Mouse (Mus musculus): ENCODE data around the gene Mum1. TPM values are rescaled to one million over a fixed set of nuclear protein-coding genes. Genes with fewer than 3 reads are reported as not detected.

Mum1 gene
- polyA plus RNA-seq, 2 experiments from 2014 or later: 73.3 to 96.9 TPM

DNA sequence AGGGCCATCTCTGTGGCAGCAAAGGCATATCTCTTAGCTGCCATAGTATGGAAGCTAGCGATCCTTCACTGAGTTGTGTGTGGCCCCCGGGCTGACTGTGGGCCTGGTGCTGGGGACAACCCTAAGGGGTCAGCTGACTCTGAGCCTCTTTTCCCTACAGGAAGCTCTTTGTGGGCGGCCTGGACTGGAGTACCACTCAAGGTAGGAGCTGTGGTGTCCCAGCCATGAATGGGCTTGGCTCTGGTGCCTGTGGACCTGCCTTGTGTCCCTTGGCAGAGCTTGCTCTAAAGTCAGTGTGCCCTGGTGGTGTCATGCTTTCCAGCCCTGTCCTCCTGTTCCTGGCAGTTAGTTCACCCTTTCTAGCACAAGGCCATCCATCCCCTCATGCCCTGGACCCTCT is 47.6 kb downstream of the Mum1 start:
- no peak for ATAC-seq

DNA sequence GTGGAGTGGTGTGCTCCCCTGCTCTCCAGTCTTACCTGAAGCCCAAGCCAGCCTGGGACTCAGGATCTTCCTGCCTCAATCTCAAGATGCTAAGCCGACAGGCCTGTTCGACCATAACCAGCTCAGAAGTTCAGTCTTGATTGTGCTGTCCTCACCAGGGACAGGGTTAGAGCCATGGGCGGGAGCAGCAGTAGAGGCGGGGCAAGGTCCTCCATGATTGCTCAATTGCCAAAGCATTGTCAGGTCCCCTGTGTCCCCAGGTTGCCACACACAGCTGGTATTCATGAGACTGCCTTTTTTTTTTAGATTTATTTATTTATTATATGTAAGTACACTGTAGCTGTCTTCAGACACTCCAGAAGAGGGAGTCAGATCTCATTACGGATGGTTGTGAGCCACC is 50.0 kb downstream of the Mum1 start:
- no peak for ATAC-seq

- no peak for ATAC-seq
Observed at GRCm38 (mm10) chr10:80278390-80278789, 52.2 kb downstream of the Mum1 start.

- ATAC-seq: no peak
Observed at GRCm38 (mm10) chr10:80279273-80279672, 53.0 kb downstream of the Mum1 start.

DNA sequence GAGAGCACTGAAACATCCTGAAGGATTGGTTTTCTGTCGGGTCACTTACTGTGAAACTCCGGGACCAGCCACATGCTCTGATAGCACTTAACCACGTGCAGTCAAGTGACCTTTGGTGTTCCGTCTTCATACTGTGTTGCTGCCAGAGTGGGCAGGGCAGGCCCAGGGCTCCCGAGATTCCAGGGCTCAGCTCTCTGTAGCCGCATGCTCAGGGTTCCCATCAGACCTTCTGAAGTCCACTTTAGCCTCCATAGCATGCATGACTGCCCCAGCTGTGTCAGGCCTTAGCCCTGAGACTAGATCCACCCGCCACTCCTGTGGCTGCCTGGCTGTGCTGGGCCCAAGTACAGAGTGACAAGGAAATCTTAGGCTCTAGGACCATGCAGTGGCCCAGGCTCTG is 55.1 kb downstream of the Mum1 start:
- ATAC-seq: no peak

DNA sequence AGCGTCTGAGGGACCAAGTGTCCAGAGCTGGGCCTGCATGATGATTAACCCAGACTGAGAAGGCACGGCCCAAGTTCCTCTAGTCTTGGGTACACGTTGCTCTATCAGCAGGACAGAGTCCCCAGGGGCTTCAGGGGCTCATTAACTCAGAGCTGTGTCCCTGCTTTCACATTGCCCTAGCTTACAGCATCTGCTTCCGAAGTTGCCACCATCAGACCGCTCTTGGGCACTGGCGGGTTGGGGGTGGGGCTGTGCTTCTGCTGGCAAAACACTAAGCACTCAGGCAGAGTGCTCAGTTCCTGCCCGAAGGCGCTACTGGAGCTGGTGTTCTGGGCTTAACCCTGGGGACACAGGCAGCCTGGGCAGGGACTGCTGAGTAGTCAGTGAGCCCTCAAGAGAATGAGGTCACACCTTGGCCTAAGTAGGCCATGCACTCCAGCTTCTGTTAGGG is 55.7 kb downstream of the Mum1 start:
- ATAC-seq: no peak

- ATAC-seq: no peak
Observed at GRCm38 (mm10) chr10:80282481-80283441, 56.5 kb downstream of the Mum1 start.

- no peak for ATAC-seq
Observed at GRCm38 (mm10) chr10:80285222-80286070, 59.2 kb downstream of the Mum1 start.

GRCm38 (mm10) chr10:80288097-80288496 is 61.9 kb downstream of the Mum1 start:
- no peak for ATAC-seq

DNA sequence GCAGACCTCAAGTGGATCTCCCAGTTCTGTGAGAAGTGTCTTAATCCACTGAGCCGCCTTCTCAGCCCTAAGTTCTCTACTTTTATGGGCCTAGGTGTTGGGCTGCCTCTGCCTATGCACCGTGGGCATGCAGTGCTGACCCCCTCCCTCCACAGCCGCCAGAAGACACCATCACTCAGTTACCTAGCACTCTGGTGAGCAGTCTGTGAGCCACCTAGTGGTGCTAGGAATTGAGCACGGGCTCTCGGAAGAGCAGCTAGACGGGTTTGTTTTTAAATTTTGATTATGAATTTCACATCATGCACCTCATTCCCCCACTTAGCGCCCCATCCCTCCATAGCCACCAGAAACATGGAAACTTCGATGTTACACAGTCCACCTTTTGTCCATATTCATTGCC is 62.4 kb downstream of the Mum1 start:
- no peak for ATAC-seq

DNA sequence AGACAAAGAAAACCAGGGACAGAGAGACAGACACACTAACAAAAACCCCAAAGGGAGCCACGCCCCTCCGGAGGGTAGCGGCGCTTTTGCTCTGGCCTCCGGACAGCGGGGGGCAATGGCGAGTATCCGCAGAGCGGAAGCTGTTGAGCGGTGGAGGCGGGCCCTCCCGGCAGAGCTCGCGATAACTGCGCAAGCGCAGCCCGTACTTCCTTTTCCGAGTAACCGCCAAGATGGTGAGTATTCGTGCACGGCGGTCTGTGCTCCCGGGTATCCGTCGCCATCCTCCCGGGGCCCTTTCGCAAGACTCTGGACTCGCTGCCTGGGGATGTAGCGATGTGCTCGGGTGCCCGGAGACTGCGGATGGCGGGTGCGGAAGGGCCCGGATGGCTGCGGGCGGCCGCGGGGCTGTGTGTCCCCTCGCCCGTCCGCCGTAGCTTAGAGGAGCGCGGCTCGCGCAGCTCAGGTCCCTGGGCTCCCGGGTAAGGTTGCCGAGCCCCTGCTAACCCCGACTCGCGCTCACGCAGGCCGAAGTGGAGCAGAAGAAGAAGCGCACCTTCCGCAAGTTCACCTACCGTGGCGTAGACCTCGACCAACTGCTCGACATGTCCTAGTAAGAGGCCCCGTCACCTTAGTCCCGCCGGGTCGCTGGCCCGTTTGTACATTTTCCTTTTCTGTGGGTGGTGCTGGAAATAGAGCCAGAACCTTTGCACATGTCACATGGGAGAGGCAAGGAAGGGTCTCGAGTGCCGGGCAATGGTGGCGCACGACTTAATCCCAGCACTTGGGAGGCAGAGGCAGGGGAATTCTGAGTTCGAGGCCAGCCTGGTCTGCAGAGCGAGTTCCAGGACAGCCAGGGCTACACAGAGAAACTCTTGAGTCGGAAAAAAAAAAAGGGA is 66.3 kb downstream of the Mum1 start, which contains the start of gene Rps15:
Gene Rps15 (plus strand): TSS at position 203 of the 896 bp plus-strand sequence.
- peak; percentile 91 for ATAC-seq

- no peak for ATAC-seq
Observed at GRCm38 (mm10) chr10:80293325-80293724, 67.1 kb downstream of the Mum1 start.

Other genes starting within 250 kb of the Mum1 start
- 1 to 10 TPM; 1.2 to 2.5 TPM for gene Tmem259, start 242.1 kb upstream of the Mum1 start, polyA plus RNA-seq (2017; shearing (Covaris generic))
- gene Cnn2, start 237.8 kb upstream of the Mum1 start, polyA plus RNA-seq (2017; shearing (Covaris generic)): 100 to 1,000 TPM; 904 to 969 TPM
- 10 to 100 TPM; 11.4 to 16.4 TPM for gene Abca7, start 229.9 kb upstream of the Mum1 start, polyA plus RNA-seq (2017; shearing (Covaris generic))
- 100 to 1,000 TPM; 233 to 369 TPM for gene Arhgap45, start 209.8 kb upstream of the Mum1 start, polyA plus RNA-seq (2017; shearing (Covaris generic))
- gene Polr2e, start 186.6 kb upstream of the Mum1 start, polyA plus RNA-seq (2017; shearing (Covaris generic)): 100 to 1,000 TPM; 194 to 220 TPM
- 100 to 1,000 TPM; 450 to 480 TPM for gene Gpx4, start 179.3 kb upstream of the Mum1 start, polyA plus RNA-seq (2017; shearing (Covaris generic))
- 10 to 100 TPM; 28.4 to 54.8 TPM for gene Sbno2, start 120.9 kb upstream of the Mum1 start, polyA plus RNA-seq (2017; shearing (Covaris generic))
- gene Stk11, start 110.6 kb upstream of the Mum1 start, polyA plus RNA-seq (2017; shearing (Covaris generic)): 10 to 100 TPM; 19.2 to 30.7 TPM
- gene Atp5d, start 87.8 kb upstream of the Mum1 start, polyA plus RNA-seq (2017; shearing (Covaris generic)): 100 to 1,000 TPM; 303 to 370 TPM
- gene Cbarp, start 85.6 kb upstream of the Mum1 start, polyA plus RNA-seq (2017; shearing (Covaris generic)): 1 to 10 TPM; 1.3 to 1.4 TPM
- gene Midn, start 78.2 kb upstream of the Mum1 start, polyA plus RNA-seq (2017; shearing (Covaris generic)): 1 to 10 TPM; 4.6 to 8.2 TPM
- gene Cirbp, start 60.4 kb upstream of the Mum1 start, polyA plus RNA-seq (2017; shearing (Covaris generic)): 100 to 1,000 TPM; 124 to 272 TPM
- 10 to 100 TPM; 21.6 to 23.5 TPM for gene 1600002K03Rik, start 53.5 kb upstream of the Mum1 start, polyA plus RNA-seq (2017; shearing (Covaris generic))
- gene Efna2, start 47.0 kb upstream of the Mum1 start, polyA plus RNA-seq (2017; shearing (Covaris generic)): under 1 TPM in 1 of 2 experiments, not detected in 1; 0.28 TPM
- gene Ndufs7, start 22.7 kb downstream of the Mum1 start, polyA plus RNA-seq (2017; shearing (Covaris generic)): 100 to 1,000 TPM; 231 to 237 TPM
- under 1 TPM in 1 of 2 experiments, not detected in 1; 0.47 TPM for gene Gamt, start 34.6 kb downstream of the Mum1 start, polyA plus RNA-seq (2017; shearing (Covaris generic))
- gene Dazap1, start 35.1 kb downstream of the Mum1 start, polyA plus RNA-seq (2017; shearing (Covaris generic)): 10 to 100 TPM; 10.4 to 14.7 TPM
- gene Rps15, start 66.0 kb downstream of the Mum1 start, polyA plus RNA-seq (2017; shearing (Covaris generic)): 1,000 to 10,000 TPM; 1,622 to 1,794 TPM
- under 1 TPM in 1 of 2 experiments, not detected in 1; 0.16 TPM for gene Apc2, start 69.5 kb downstream of the Mum1 start, polyA plus RNA-seq (2017; shearing (Covaris generic))
- gene 2310011J03Rik, start 94.1 kb downstream of the Mum1 start, polyA plus RNA-seq (2017; shearing (Covaris generic)): 10 to 100 TPM; 47.1 to 59.9 TPM
- gene Pcsk4, start 103.1 kb downstream of the Mum1 start, polyA plus RNA-seq (2017; shearing (Covaris generic)): 10 to 100 TPM; 11.9 to 12.3 TPM
- under 1 TPM in 1 of 2 experiments, not detected in 1; 0.51 TPM for gene Reep6, start 103.5 kb downstream of the Mum1 start, polyA plus RNA-seq (2017; shearing (Covaris generic))
- not detected for gene Adamtsl5, start 122.0 kb downstream of the Mum1 start, polyA plus RNA-seq (2017; shearing (Covaris generic))
- not detected for gene Plk5, start 130.0 kb downstream of the Mum1 start, polyA plus RNA-seq (2017; shearing (Covaris generic))
- 1 to 10 TPM in 1 of 2 experiments, not detected in 1; 1.3 TPM for gene Mex3d, start 161.2 kb downstream of the Mum1 start, polyA plus RNA-seq (2017; shearing (Covaris generic))
- 10 to 100 TPM; 26.7 to 27.2 TPM for gene Mbd3, start 173.1 kb downstream of the Mum1 start, polyA plus RNA-seq (2017; shearing (Covaris generic))
- 100 to 1,000 TPM; 268 to 337 TPM for gene Uqcr11, start 180.4 kb downstream of the Mum1 start, polyA plus RNA-seq (2017; shearing (Covaris generic))
- 1 to 10 TPM; 7.5 to 8.5 TPM for gene Tcf3, start 207.2 kb downstream of the Mum1 start, polyA plus RNA-seq (2017; shearing (Covaris generic))